Mouse (Mus musculus) heart, embryonic 12.5 days (tissue): ENCODE results near the gene Pamr1. TPM values are rescaled to one million over a fixed set of nuclear protein-coding genes. Genes with fewer than 3 reads are reported as not detected.
A peak's percentile ranks its signal among the peaks of the same experiment; 100 is the strongest.

Experiments
- ATAC-seq: fragments of 200-750 bp; cut with Nextera tagmentation; 2 replicates; pipeline ENCODE4 v1.8.0; 2017; ENCODE audit warnings: moderate TSS enrichment, moderate library complexity; ENCODE audit not compliant: insufficient number of reproducible peaks, low FRiP score
- H3K27ac ChIP-seq: fragments of 300-500 bp; sonication (generic); 2 replicates; pipeline ENCODE4 v1.5.1; 2016; ENCODE audit warnings: mild to moderate bottlenecking, moderate library complexity; ENCODE audit not compliant: poor library complexity, severe bottlenecking
- H3K27me3 ChIP-seq: fragments of 300-500 bp; sonication (generic); replicated peaks from 2 replicates; pipeline ENCODE4 v1.6.1; 2016; ENCODE audit warnings: mild to moderate bottlenecking, moderate library complexity
- H3K36me3 ChIP-seq: fragments of 300-500 bp; sonication (generic); 2 replicates; pipeline ENCODE4 v1.6.1; 2016; ENCODE audit warnings: mild to moderate bottlenecking, moderate library complexity
- H3K4me1 ChIP-seq: fragments of 300-500 bp; sonication (generic); replicated peaks from 2 replicates; pipeline ENCODE4 v1.6.1; 2016; ENCODE audit warnings: mild to moderate bottlenecking
- H3K4me2 ChIP-seq: fragments of 300-500 bp; sonication (generic); 2 replicates; pipeline ENCODE4 v1.6.1; 2016; ENCODE audit warnings: mild to moderate bottlenecking, moderate library complexity
- H3K4me3 ChIP-seq: fragments of 300-500 bp; sonication (generic); 2 replicates; pipeline ENCODE4 v1.5.1; 2016; ENCODE audit warnings: mild to moderate bottlenecking
- H3K9ac ChIP-seq: fragments of 300-500 bp; sonication (generic); 2 replicates; pipeline ENCODE4 v1.6.1; 2016; ENCODE audit warnings: mild to moderate bottlenecking, moderate library complexity
- H3K9me3 ChIP-seq: fragments of 300-500 bp; sonication (generic); replicated peaks from 2 replicates; pipeline ENCODE4 v1.6.1; 2016; ENCODE audit warnings: mild to moderate bottlenecking, moderate library complexity
- WGBS: fragments of 180-500 bp; shearing (Covaris S2); methylation state at CpG from one replicate; pipeline ENCODE4 v1.1.7; 2016; 5-methylcytosine and 5-hydroxymethylcytosine counted together
- polyA plus RNA-seq: library from polyadenylated mRNA; unstranded; fragments of >200 nt; fragmentation: Nextera tagmentation; extraction: Ambion mirVana; gene quantifications from 2 replicates; pipeline ENCODE4 v1.2.1, GENCODE M21; 2016

Pamr1 gene
- polyA plus RNA-seq, 1 experiment from 2014 or later = 1.0 TPM

DNA sequence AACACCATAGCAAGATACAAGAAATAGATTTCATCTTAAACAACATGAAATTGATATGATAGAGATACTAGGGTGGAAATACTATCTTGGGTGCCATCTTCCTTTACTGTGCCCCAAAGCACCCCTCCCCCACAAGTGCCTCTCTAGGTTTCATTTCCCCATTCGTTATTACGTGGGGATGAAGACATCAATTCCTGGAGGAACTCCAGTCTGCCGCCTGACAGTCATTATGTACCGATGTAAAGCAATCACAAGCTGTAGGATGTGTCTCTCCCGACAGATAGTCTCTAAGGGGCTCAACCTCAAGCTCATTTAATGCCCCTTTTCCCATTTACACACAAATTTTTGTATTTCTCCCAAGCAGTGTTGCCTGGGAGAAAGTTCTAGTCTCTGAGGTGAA, 88.3 kb downstream of the Pamr1 start:
- Histone ChIP-seq H3K4me3 (no peak overlapping the region), H3K27me3 (no peaks in the 10 kb centered on the region), H3K4me1 (no peaks in the 10 kb centered on the region), H3K4me2 (no peak overlapping the region), H3K27ac (no peak overlapping the region), H3K9me3 (no peaks in the 10 kb centered on the region), H3K9ac (no peak overlapping the region), H3K36me3 (no peaks in the 10 kb centered on the region)
- no peak for ATAC-seq
- WGBS = 69% methylated on average over 5 of the region's 5 CpGs

DNA sequence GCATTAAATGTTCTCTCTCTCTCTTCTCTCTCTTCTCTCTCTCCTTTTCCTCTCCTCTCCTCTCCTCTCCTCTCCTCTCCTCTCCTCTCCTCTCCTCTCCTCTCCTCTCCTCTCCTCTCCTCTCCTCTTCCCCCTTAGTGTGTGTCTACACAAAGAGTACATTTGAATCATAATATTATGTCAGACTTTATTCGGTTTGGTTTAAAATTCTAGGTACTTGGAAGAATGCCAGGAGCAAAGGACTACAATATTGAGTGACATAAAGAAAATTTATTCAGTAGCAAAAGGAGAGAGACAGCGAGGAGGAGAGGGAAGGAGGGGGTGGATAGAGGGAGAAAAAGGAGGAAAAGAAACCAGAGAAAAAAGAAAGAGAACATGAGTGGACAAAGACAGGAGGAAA, 88.9 kb downstream of the Pamr1 start:
- Histone ChIP-seq H3K36me3 (no peaks in the 10 kb centered on the region), H3K4me2 (no peak overlapping the region), H3K4me1 (no peaks in the 10 kb centered on the region), H3K9ac (no peak overlapping the region), H3K4me3 (no peak overlapping the region), H3K9me3 (no peaks in the 10 kb centered on the region), H3K27me3 (no peaks in the 10 kb centered on the region), H3K27ac (no peak overlapping the region)
- ATAC-seq = no peak
- 72% methylated on average over 2 of the region's 2 CpGs for WGBS

DNA sequence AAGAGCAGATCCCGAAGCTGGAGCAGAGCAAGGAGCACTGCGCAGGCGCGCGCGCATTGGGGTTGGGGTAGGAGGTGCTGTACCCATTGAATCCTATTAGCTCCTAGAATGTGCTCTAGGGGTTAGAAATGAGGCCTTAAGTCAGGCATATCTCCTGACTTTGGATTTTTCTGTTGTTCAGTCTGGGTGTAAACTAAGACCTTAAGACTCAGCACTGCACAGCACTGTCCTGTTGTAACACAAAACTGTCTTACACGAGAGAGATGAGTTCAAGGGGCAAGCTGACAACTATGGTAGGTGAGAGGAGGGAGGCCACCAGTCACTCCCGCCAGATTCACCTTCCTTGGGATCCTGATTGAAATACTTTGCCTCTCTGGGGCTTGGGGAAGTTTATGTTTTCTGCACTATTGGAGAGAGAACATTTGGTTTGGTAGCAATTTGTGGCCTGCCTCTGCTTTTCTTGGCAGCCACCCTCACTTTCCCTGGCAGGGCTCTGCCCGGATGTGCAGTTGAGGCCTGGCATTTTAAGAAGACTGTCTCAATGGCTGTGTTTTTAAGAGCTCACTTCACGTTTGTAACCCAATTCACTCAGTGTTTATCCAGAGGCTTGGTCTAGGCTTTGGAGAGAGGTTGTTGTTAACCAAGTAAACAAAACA, 99.2 kb downstream of the Pamr1 start:
- H3K4me1 ChIP-seq = no peaks in the 10 kb centered on the region
- WGBS = 74% methylated on average over 10 of the region's 10 CpGs
- no peak overlapping the region for H3K4me2 ChIP-seq
- no peaks in the 10 kb centered on the region for H3K36me3 ChIP-seq
- H3K9ac ChIP-seq = no peak overlapping the region
- no peaks in the 10 kb centered on the region for H3K27me3 ChIP-seq
- no peak overlapping the region for H3K4me3 ChIP-seq
- no peaks in the 10 kb centered on the region for H3K9me3 ChIP-seq
- ATAC-seq = no peak
- no peak overlapping the region for H3K27ac ChIP-seq

DNA sequence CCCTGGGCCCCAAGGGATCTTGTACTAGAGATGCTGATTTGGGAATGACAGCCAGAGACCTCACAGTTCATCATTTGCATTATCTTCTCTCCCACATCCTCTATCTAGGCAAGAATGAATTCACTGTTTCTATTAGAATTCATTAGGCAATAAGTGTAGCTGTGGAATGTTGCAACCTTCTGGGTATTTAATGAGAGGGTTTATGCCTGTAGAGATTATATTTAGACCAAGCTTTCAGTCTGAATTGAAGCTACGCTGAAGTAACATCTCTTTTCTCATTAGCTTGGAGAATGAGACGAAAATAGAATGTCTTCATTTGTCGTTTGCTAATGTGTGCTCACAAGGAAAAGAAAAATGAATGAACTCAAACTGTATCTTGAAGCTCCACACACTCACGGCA, 100.5 kb downstream of the Pamr1 start:
- Histone ChIP-seq H3K27me3 (no peaks in the 10 kb centered on the region), H3K4me1 (no peaks in the 10 kb centered on the region), H3K27ac (no peak overlapping the region), H3K4me2 (no peak overlapping the region), H3K4me3 (no peak overlapping the region), H3K9ac (no peak overlapping the region), H3K36me3 (no peaks in the 10 kb centered on the region), H3K9me3 (no peaks in the 10 kb centered on the region)
- ATAC-seq = no peak
- 70% methylated on average over 4 of the region's 4 CpGs for WGBS

DNA sequence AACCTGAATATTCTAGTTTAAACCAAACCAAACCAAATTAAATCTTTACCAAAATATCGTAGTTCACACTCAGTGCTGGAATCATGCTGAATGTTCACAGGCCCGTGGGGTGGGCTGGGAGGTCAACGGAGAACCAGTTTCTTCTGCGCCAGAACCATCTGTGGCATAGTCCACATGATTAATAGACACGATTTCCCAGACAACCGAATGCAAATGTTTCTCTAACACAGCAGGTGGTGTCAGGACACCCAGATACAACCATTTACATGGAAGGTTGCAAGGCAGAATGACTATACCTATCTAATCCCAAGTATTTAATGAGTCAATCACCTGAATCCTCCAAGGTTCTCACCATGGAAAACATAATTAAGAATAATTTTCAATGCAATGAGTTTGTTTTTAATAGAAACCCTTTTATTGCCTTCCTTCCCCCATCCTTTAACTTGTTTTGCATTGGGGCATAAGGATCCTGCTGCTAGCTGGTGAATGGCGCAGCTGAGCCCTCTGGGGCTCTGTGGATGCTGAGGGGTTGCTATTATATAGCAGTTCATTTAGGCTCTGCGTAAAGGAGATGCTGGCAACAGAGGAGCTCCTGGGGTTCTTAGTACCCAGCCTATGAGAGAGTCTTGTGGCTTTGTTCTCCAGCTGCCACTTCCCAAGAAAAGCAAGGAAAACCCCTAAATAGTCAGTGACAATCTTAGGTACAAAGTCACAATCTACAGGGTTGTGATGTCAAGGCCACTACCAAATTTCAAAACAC, 106.3 kb downstream of the Pamr1 start:
- Histone ChIP-seq H3K27ac (no peak overlapping the region), H3K27me3 (peaks cover 32% of the 10 kb centered on the region), H3K4me2 (no peak overlapping the region), H3K4me3 (no peak overlapping the region), H3K9ac (no peak overlapping the region), H3K4me1 (peaks cover 9% of the 10 kb centered on the region; the same call in 1 of the 2 replicates), H3K9me3 (no peaks in the 10 kb centered on the region), H3K36me3 (no peaks in the 10 kb centered on the region)
- no peak for ATAC-seq
- 69% methylated on average over 8 of the region's 8 CpGs for WGBS

DNA sequence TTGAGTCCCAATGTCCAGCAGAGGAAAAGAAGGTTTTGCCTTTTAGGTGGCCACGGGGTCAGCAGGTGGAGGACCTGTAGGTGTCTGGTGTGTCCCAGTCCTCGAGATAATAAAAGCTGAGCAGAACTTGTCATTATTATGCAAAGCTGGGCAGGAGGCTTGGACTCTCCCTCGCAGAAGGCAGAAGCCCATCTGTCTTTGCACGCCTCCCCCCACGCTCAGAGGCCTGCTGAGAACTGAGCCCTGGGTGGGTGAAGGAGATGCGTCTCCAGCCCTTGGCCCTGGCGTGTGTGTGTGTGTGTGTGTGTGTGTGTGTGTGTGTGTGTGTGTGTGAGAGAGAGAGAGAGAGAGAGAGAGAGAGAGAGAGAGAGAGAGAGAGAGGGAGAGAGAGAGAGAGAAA, 107.9 kb downstream of the Pamr1 start:
- Histone ChIP-seq H3K4me2 (peak overlapping the region; percentile 100), H3K4me3 (no peak overlapping the region), H3K36me3 (no peaks in the 10 kb centered on the region), H3K4me1 (peaks cover 9% of the 10 kb centered on the region; the same call in 1 of the 2 replicates), H3K27me3 (peaks cover 37% of the 10 kb centered on the region), H3K27ac (no peak overlapping the region), H3K9me3 (no peaks in the 10 kb centered on the region), H3K9ac (no peak overlapping the region)
- 18% methylated on average over 7 of the region's 7 CpGs for WGBS
- no peak for ATAC-seq

DNA sequence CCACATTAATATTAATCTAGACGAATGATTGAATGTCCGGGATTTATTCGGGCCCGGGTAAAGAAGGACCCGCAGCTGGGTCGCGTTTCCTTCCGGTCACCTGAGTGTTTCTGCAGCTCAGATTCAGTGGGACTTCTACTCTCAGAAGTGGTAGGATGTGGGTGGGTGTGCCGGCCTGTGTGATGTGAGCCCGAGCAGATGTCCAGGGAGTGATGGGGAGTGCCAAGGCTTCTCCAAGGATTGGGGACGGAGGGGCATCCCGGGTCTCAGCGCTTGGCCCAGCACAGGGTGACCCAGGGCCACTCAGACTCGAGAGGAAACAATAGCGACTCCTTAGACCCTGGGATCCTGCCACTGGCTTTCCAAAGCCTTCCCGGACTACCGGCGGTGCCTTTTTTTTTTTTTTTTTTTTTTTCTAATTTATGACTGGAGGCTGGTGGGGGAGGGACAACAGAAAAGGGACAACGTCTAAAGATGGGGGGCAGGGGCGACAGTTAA, 108.4 kb downstream of the Pamr1 start, which contains the start of gene Slc1a2:
Gene Slc1a2, plus strand, starts transcription at position 497 of the 498 bp plus-strand sequence.
- peak within 1 kb of the TSS; percentile 81 for H3K9ac ChIP-seq
- peaks cover 12% of the 10 kb centered on the region; the same call in 1 of the 2 replicates for H3K4me1 ChIP-seq
- no peaks in the 10 kb centered on the region for H3K9me3 ChIP-seq
- H3K4me3 ChIP-seq = peak within 1 kb of the TSS; percentile 78
- peaks cover 37% of the 10 kb centered on the region for H3K27me3 ChIP-seq
- no peak within 1 kb of the TSS for H3K27ac ChIP-seq
- H3K4me2 ChIP-seq = peak within 1 kb of the TSS; percentile 100
- WGBS = 3% methylated on average over 20 of the region's 20 CpGs
- H3K36me3 ChIP-seq = no peaks in the 10 kb centered on the region
- ATAC-seq = no peak

DNA sequence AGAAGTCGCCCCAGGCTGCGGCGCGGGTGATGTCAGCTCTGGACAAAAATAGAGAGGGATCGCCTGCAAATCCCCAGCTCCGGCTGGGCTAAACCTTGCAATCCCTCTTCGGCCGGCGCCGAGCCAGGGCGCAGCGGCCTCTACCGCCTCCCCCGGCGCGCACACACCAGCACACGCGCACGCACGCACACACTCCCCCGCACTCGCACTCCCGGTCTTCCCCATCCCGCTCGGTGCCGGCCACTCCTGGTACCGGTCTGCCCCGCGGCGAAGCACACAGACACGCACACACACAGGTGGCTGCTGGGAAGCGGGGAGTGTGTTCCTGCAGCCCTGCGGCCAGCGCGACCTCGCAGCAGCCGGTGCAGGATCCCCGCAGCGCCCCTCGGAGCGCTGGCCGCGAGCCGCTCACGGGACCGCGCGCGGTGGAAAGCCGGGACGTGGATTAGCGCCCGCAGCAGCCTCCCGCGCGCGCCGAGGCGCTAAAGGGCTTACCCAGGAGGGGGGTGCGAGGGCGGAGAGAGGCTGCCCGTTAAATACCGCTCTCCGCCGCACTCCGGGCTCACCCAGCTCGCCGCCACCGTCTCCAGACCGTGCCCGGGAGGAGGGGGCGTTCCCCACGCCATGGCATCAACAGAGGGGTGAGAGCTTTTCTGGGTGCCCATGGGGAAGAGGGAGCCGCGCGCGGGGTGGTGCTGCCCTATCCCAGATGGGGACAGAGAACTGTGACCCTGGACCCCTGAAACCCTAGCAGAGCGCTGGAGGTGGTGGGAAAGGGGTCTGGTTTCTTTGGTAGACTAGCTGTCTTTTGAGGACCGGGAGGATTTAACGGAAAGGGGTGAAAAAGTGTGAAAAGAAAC, 109.1 kb downstream of the Pamr1 start:
- Histone ChIP-seq H3K9me3 (no peaks in the 10 kb centered on the region), H3K4me3 (peak overlapping the region; percentile 78), H3K27me3 (peaks cover 37% of the 10 kb centered on the region), H3K4me2 (peak overlapping the region; percentile 100), H3K27ac (no peak overlapping the region), H3K9ac (peak overlapping the region; percentile 81), H3K4me1 (peaks cover 15% of the 10 kb centered on the region; the same call in 1 of the 2 replicates), H3K36me3 (no peaks in the 10 kb centered on the region)
- WGBS = under 1% methylated on average over 79 of the region's 80 CpGs
- ATAC-seq = peak; percentile 77

DNA sequence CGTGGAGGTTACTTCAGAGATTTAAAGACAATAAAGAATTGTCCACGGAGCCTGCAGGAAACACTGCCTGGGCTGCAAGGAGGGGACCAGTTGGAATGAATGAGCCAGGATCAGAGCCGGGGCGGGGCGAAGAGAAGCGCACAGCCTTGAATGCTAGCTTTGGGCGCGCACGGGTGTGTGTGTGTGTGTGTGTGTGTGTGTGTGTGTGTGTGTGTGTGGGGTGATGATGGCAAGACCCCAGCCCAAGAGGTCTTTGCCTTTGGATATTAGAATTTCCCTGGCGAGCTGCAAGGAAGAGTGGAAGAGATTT, 109.7 kb downstream of the Pamr1 start:
- H3K27me3 ChIP-seq = peaks cover 37% of the 10 kb centered on the region

DNA sequence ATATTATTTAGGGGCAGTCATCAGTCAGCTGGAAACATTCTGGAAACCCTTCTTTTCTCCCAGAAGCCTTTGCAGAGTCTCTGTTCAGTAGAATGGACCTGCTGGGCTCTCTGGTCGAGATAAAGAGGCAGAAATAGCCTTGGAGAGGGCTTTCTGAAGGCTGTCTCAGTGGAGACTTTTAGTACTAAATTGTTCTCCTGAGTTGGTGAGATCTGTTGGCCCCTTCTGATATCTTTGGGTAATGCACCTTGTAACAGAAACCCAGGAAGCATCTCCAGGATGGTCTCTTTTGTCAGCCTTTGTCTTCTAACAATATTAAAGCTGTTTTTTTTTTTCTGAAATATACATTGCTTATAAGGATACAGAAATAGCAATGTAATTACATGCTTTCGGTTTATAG, 111.2 kb downstream of the Pamr1 start:
- Histone ChIP-seq H3K27ac (no peak overlapping the region), H3K9me3 (no peaks in the 10 kb centered on the region), H3K9ac (no peak overlapping the region), H3K36me3 (no peaks in the 10 kb centered on the region), H3K4me1 (peaks cover 15% of the 10 kb centered on the region; the same call in 1 of the 2 replicates), H3K4me2 (no peak overlapping the region), H3K4me3 (no peak overlapping the region), H3K27me3 (peaks cover 37% of the 10 kb centered on the region)
- WGBS = 47% methylated on average over 2 of the region's 2 CpGs
- ATAC-seq = no peak

More for the DNA sequence above, 109.7 kb downstream of the Pamr1 start:
- WGBS = 0% methylated on average over 10 of the region's 10 CpGs
- Histone ChIP-seq H3K27ac (no peak overlapping the region), H3K9me3 (no peaks in the 10 kb centered on the region), H3K4me1 (peaks cover 15% of the 10 kb centered on the region; the same call in 1 of the 2 replicates), H3K9ac (peak overlapping the region; percentile 81; the same call in 1 of the 2 replicates), H3K36me3 (no peaks in the 10 kb centered on the region), H3K4me2 (peak overlapping the region; percentile 100), H3K4me3 (peak overlapping the region; percentile 78)
- no peak for ATAC-seq

DNA sequence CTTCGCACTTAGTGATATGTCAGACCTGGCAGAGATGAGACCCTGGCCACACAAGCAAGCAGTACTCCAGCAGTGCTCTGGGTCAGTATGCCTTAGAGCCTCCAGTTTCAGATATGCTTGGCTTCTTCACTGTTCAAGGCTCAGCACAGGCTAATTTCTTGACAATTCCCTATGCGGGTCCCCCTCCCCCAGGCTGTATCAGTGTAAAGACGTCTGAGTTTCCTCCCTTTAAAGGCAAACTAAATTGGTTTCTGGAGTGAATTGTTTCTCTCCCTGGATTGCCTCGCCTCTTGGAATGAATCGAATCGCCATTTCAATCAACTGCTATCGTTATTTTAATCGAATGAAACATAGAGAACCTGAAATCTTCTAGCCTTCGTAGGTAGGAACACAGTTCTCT, 113.1 kb downstream of the Pamr1 start:
- Histone ChIP-seq H3K4me2 (no peak overlapping the region), H3K36me3 (no peaks in the 10 kb centered on the region), H3K4me3 (no peak overlapping the region), H3K27ac (no peak overlapping the region), H3K9ac (no peak overlapping the region), H3K27me3 (peaks cover 25% of the 10 kb centered on the region), H3K4me1 (peaks cover 15% of the 10 kb centered on the region; the same call in 1 of the 2 replicates), H3K9me3 (no peaks in the 10 kb centered on the region)
- no peak for ATAC-seq
- WGBS = 56% methylated on average over 9 of the region's 9 CpGs
